Mouse (Mus musculus): ENCODE data around the gene Zfhx3. TPM values are rescaled to one million over a fixed set of nuclear protein-coding genes. Genes with fewer than 3 reads are reported as not detected.

Zfhx3 gene
- total and polyA plus RNA-seq, 3 experiments = 0.23 to 2.5 TPM; not detected in 1

DNA sequence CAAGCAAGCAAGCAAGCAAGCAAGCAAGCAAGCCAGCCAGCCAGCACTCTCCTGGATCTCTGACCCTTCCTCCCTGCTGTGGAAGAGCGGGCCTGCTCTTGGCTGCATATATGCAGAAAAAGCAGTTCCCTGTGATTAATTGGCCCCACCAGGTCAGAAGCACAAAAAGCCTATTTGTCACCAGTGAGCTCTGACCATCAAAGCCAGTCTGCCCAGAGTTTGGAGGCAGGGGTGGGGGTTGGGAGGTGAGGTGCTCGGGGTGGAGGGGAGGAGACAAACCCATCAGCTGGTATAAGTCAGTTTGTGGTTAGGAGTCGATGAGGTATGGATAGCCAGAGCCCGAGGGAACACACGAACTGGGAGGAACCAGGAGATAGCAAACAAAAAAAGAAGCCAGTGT is 421.0 kb downstream of the Zfhx3 start:
- Histone ChIP-seq H3K4me1 (ENCODE audit: control insufficient read depth in 1 of 2, insufficient read depth in 2 of 2, low read length in 2 of 2) (no peaks in the 10 kb centered on the region), H3K27me3 (ENCODE audit: control insufficient read depth in 1 of 2, insufficient read depth in 2 of 2, low read length in 2 of 2) (no peaks in the 10 kb centered on the region), H3K9ac (ENCODE audit: control insufficient read depth, low read depth, low read length, poor library complexity, severe bottlenecking) (no peak overlapping the region), H3K4me3 (ENCODE audit: control insufficient read depth in 1 of 2, insufficient read depth in 1 of 2, low read depth in 2 of 2, low read length in 2 of 2) (no peak overlapping the region), H3K9me3 (replicated peaks; ENCODE audit: insufficient read depth, low read length) (no peaks in the 10 kb centered on the region), H3K36me3 (ENCODE audit: control insufficient read depth in 1 of 2, insufficient read depth in 2 of 2, low read length in 2 of 2) (no peaks in the 10 kb centered on the region), H3K27ac (ENCODE audit: control insufficient read depth, low read depth, low read length) (no peak overlapping the region), H3K79me2 (ENCODE audit: control insufficient read depth, insufficient read depth, low read length, poor library complexity) (no peaks in the 10 kb centered on the region)
- TF ChIP-seq TCF12 (IDR thresholded peaks at IDR 0.05; ENCODE audit: low read depth, low read length) (no peak), JUND (IDR thresholded peaks at IDR 0.05; ENCODE audit: low read depth, low read length) (no peak), NELFE (IDR thresholded peaks at IDR 0.05; ENCODE audit: low read depth, low read length) (no peak), KAT2A (conservative IDR thresholded peaks at IDR 0.05; ENCODE audit: low read depth, low read length) (no peak), MXI1 (IDR thresholded peaks at IDR 0.05; ENCODE audit: low read depth, low read length) (no peak), MAX (IDR thresholded peaks at IDR 0.05; ENCODE audit: low read length) (no peak), TBP (IDR thresholded peaks at IDR 0.05; ENCODE audit: low read depth, low read length) (no peak)
- DNase-seq (ENCODE audit: low read depth, low spot score) = no peak

DNA sequence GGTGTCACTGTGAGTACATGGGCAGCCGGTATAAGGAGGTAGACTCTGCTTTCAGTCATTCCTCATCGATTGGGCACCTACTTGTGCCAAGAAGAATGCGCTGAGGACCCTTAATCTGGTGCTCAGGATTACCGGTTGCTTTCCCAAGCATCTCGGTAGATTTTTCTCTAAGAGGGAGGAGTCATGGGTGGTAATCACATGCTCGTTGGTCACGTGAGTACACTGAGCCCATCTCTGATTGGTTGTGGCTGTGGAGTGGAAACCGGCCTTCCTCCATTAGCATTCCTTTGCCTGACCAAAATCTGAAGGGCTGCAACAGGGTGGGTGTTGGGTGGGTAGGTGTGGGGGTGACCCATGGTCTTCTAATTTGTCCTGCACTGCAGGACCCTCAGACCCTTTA is 421.4 kb downstream of the Zfhx3 start:
- Histone ChIP-seq H3K4me1 (ENCODE audit: control insufficient read depth in 1 of 2, insufficient read depth in 2 of 2, low read length in 2 of 2) (no peaks in the 10 kb centered on the region), H3K27ac (ENCODE audit: control insufficient read depth, low read depth, low read length) (no peak overlapping the region), H3K4me3 (ENCODE audit: control insufficient read depth in 1 of 2, insufficient read depth in 1 of 2, low read depth in 2 of 2, low read length in 2 of 2) (no peak overlapping the region), H3K9me3 (replicated peaks; ENCODE audit: insufficient read depth, low read length) (no peaks in the 10 kb centered on the region), H3K9ac (ENCODE audit: control insufficient read depth, low read depth, low read length, poor library complexity, severe bottlenecking) (no peak overlapping the region), H3K27me3 (ENCODE audit: control insufficient read depth in 1 of 2, insufficient read depth in 2 of 2, low read length in 2 of 2) (no peaks in the 10 kb centered on the region), H3K36me3 (ENCODE audit: control insufficient read depth in 1 of 2, insufficient read depth in 2 of 2, low read length in 2 of 2) (no peaks in the 10 kb centered on the region), H3K79me2 (ENCODE audit: control insufficient read depth, insufficient read depth, low read length, poor library complexity) (no peaks in the 10 kb centered on the region)
- TF ChIP-seq ETS1 (IDR thresholded peaks at IDR 0.05; ENCODE audit: low read depth, low read length) (no peak), TCF12 (IDR thresholded peaks at IDR 0.05; ENCODE audit: low read depth, low read length) (no peak), TBP (IDR thresholded peaks at IDR 0.05; ENCODE audit: low read depth, low read length) (no peak), MYC (IDR thresholded peaks at IDR 0.05; ENCODE audit: low read depth, low read length) (no peak), MAFK (IDR thresholded peaks at IDR 0.05; ENCODE audit: borderline replicate concordance, low read depth, low read length) (no peak), JUND (IDR thresholded peaks at IDR 0.05; ENCODE audit: low read depth, low read length) (no peak)
- no peak for DNase-seq (ENCODE audit: low read depth, low spot score)

DNA sequence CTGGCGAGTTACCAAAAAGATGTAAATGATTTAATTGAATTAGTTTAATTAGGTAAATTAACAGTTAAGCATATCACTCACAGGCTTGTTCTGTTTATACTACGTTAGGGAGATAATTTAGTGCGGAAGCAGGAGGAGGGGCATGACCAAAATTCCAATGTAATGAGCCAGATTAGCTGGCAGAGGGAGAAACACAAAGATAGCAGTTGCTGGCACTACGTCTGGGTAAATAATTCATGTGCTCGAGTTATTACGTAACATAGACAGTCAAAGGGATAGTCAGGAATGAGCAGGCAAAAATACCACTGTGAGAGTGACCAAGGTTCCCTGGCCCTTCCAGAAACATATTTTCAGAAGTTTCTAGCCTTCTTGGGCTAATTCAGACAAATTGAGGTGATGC is 426.6 kb downstream of the Zfhx3 start:
- no peaks in the 10 kb centered on the region for H3K4me1 ChIP-seq (ENCODE audit: control insufficient read depth in 1 of 2, insufficient read depth in 2 of 2, low read length in 2 of 2)
- TF ChIP-seq ZNF384 (IDR thresholded peaks at IDR 0.05; ENCODE audit: low read depth, low read length) = no peak
- no peak for TF ChIP-seq ZC3H11A (IDR thresholded peaks at IDR 0.05; ENCODE audit: low read depth, low read length)
- no peak for TF ChIP-seq CTCF (IDR thresholded peaks at IDR 0.05 in 2 of 3, conservative IDR thresholded peaks at IDR 0.05 in 1 of 3; ENCODE audit: control insufficient read depth in 1 of 3, insufficient read depth in 1 of 3, low read depth in 2 of 3, low read length in 3 of 3, poor library complexity in 1 of 3, severe bottlenecking in 1 of 3)
- no peak for TF ChIP-seq GATA1 (IDR thresholded peaks at IDR 0.05; ENCODE audit: low read depth, low read length)
- TF ChIP-seq MAFK (IDR thresholded peaks at IDR 0.05; ENCODE audit: borderline replicate concordance, low read depth, low read length) = no peak
- TF ChIP-seq POLR2A (IDR thresholded peaks at IDR 0.05; ENCODE audit: control insufficient read depth in 1 of 2, insufficient read depth in 1 of 2, low read depth in 1 of 2, low read length in 2 of 2, poor library complexity in 1 of 2) = no peak
- no peak for TF ChIP-seq TAL1 (IDR thresholded peaks at IDR 0.05; ENCODE audit: low read length)
- TF ChIP-seq CHD2 (IDR thresholded peaks at IDR 0.05; ENCODE audit: low read length) = no peak
- TF ChIP-seq ZMIZ1 (IDR thresholded peaks at IDR 0.05; ENCODE audit: low read depth, low read length) = no peak
- TF ChIP-seq MYC (IDR thresholded peaks at IDR 0.05; ENCODE audit: low read depth, low read length) = no peak
- TF ChIP-seq MAX (IDR thresholded peaks at IDR 0.05; ENCODE audit: low read length) = no peak
- no peak for TF ChIP-seq KAT2A (conservative IDR thresholded peaks at IDR 0.05; ENCODE audit: low read depth, low read length)
- TF ChIP-seq CHD1 (IDR thresholded peaks at IDR 0.05; ENCODE audit: low read depth, low read length) = no peak
- no peak for TF ChIP-seq JUND (IDR thresholded peaks at IDR 0.05; ENCODE audit: low read depth, low read length)
- no peak for TF ChIP-seq ELF1 (IDR thresholded peaks at IDR 0.05; ENCODE audit: low read depth, low read length)
- no peak for TF ChIP-seq RCOR1 (IDR thresholded peaks at IDR 0.05; ENCODE audit: low read depth, low read length)
- no peak for TF ChIP-seq MAZ (IDR thresholded peaks at IDR 0.05; ENCODE audit: low read depth, low read length)
- no peak for TF ChIP-seq E2F4 (IDR thresholded peaks at IDR 0.05; ENCODE audit: borderline replicate concordance, low read depth, low read length)
- TF ChIP-seq MEF2A (IDR thresholded peaks at IDR 0.05; ENCODE audit: extremely low read depth, insufficient replicate concordance, low read depth, low read length, poor library complexity, severe bottlenecking) = no peak
- TF ChIP-seq ZKSCAN1 (IDR thresholded peaks at IDR 0.05; ENCODE audit: low read depth, low read length) = no peak
- H3K36me3 ChIP-seq (ENCODE audit: control insufficient read depth in 1 of 2, insufficient read depth in 2 of 2, low read length in 2 of 2) = no peaks in the 10 kb centered on the region
- H3K4me3 ChIP-seq (ENCODE audit: control insufficient read depth in 1 of 2, insufficient read depth in 1 of 2, low read depth in 2 of 2, low read length in 2 of 2) = no peak overlapping the region
- no peaks in the 10 kb centered on the region for H3K27me3 ChIP-seq (ENCODE audit: control insufficient read depth in 1 of 2, insufficient read depth in 2 of 2, low read length in 2 of 2)
- no peaks in the 10 kb centered on the region for H3K79me2 ChIP-seq (ENCODE audit: control insufficient read depth, insufficient read depth, low read length, poor library complexity)
- no peak overlapping the region for H3K27ac ChIP-seq (ENCODE audit: control insufficient read depth, low read depth, low read length)
- no peak for DNase-seq (ENCODE audit: low read depth, low spot score)
- H3K9ac ChIP-seq (ENCODE audit: control insufficient read depth, low read depth, low read length, poor library complexity, severe bottlenecking) = no peak overlapping the region
- no peaks in the 10 kb centered on the region for H3K9me3 ChIP-seq (replicated peaks; ENCODE audit: insufficient read depth, low read length)

Measured in MEL (cell line).